Mouse (Mus musculus): ENCODE measurements around the gene Polr1b. TPM values are rescaled to one million over a fixed set of nuclear protein-coding genes. Genes with fewer than 3 reads are reported as not detected.

Gene Polr1b
- polyA plus RNA-seq, 1 experiment from 2014 or later: 21.5 TPM

GRCm38 (mm10) chr2:129090370-129090769 is 10.4 kb upstream of the Polr1b start:
- ATAC-seq (replicated peaks; ENCODE audit: insufficient number of reproducible peaks, low FRiP score, low TSS enrichment, low read depth) (no peak), DNase-seq (ENCODE audit: low spot score) (no peak)
- Histone ChIP-seq H3K4me1 (ENCODE audit: control insufficient read depth, insufficient read depth, low read length) (no peaks in the 10 kb centered on the region), H3K9me3 (replicated peaks; ENCODE audit: control insufficient read depth, low read length) (no peaks in the 10 kb centered on the region), H3K9ac (replicated peaks; ENCODE audit: low read length) (no peak overlapping the region), H3K27me3 (ENCODE audit: control insufficient read depth, insufficient read depth, low read length) (no peaks in the 10 kb centered on the region), H3K4me3 (ENCODE audit: low read depth, low read length) (no peak overlapping the region), H3K4me2 (ENCODE audit: low read depth, low read length) (no peak overlapping the region), H3K36me3 (replicated peaks; ENCODE audit: control insufficient read depth, insufficient read depth, low read depth, low read length) (peaks cover 3% of the 10 kb centered on the region), H3K27ac (replicated peaks; ENCODE audit: low read depth, low read length) (no peak overlapping the region)
- WGBS: 73% methylated on average over 4 of the region's 4 CpGs

GRCm38 (mm10) chr2:129092810-129093209 is 8.0 kb upstream of the Polr1b start:
- Histone ChIP-seq H3K9ac (replicated peaks; ENCODE audit: low read length) (no peak overlapping the region), H3K27ac (replicated peaks; ENCODE audit: low read depth, low read length) (no peak overlapping the region), H3K36me3 (replicated peaks; ENCODE audit: control insufficient read depth, insufficient read depth, low read depth, low read length) (peaks cover 3% of the 10 kb centered on the region), H3K4me3 (ENCODE audit: low read depth, low read length) (no peak overlapping the region), H3K9me3 (replicated peaks; ENCODE audit: control insufficient read depth, low read length) (no peaks in the 10 kb centered on the region), H3K27me3 (ENCODE audit: control insufficient read depth, insufficient read depth, low read length) (no peaks in the 10 kb centered on the region), H3K4me1 (ENCODE audit: control insufficient read depth, insufficient read depth, low read length) (no peaks in the 10 kb centered on the region), H3K4me2 (ENCODE audit: low read depth, low read length) (no peak overlapping the region)
- ATAC-seq (replicated peaks; ENCODE audit: insufficient number of reproducible peaks, low FRiP score, low TSS enrichment, low read depth) (no peak), DNase-seq (ENCODE audit: low spot score) (no peak)
- whole genome bisulfite sequencing: 96% methylated on average over 12 of the region's 12 CpGs

- no peaks in the 10 kb centered on the region for H3K4me1 ChIP-seq (ENCODE audit: control insufficient read depth, insufficient read depth, low read length)
- no peak for DNase-seq (ENCODE audit: low spot score)
- ATAC-seq (replicated peaks; ENCODE audit: insufficient number of reproducible peaks, low FRiP score, low TSS enrichment, low read depth): no peak
- H3K9me3 ChIP-seq (replicated peaks; ENCODE audit: control insufficient read depth, low read length): no peaks in the 10 kb centered on the region
- no peak overlapping the region for H3K4me3 ChIP-seq (ENCODE audit: low read depth, low read length)
- no peak overlapping the region for H3K9ac ChIP-seq (replicated peaks; ENCODE audit: low read length)
- peaks cover under 1% of the 10 kb centered on the region; the same call in 1 of the 2 replicates for H3K36me3 ChIP-seq (replicated peaks; ENCODE audit: control insufficient read depth, insufficient read depth, low read depth, low read length)
- H3K4me2 ChIP-seq (ENCODE audit: low read depth, low read length): no peak overlapping the region
- WGBS: 89% methylated on average over 18 of the region's 18 CpGs
- H3K27ac ChIP-seq (replicated peaks; ENCODE audit: low read depth, low read length): no peak overlapping the region
- H3K27me3 ChIP-seq (ENCODE audit: control insufficient read depth, insufficient read depth, low read length): no peaks in the 10 kb centered on the region
Observed at GRCm38 (mm10) chr2:129093926-129094724, 6.7 kb upstream of the Polr1b start.

- Histone ChIP-seq H3K36me3 (replicated peaks; ENCODE audit: control insufficient read depth, insufficient read depth, low read depth, low read length) (peaks cover 15% of the 10 kb centered on the region), H3K9ac (replicated peaks; ENCODE audit: low read length) (no peak overlapping the region), H3K4me3 (ENCODE audit: low read depth, low read length) (no peak overlapping the region), H3K9me3 (replicated peaks; ENCODE audit: control insufficient read depth, low read length) (no peaks in the 10 kb centered on the region), H3K27me3 (ENCODE audit: control insufficient read depth, insufficient read depth, low read length) (no peaks in the 10 kb centered on the region), H3K4me1 (ENCODE audit: control insufficient read depth, insufficient read depth, low read length) (no peaks in the 10 kb centered on the region), H3K27ac (replicated peaks; ENCODE audit: low read depth, low read length) (no peak overlapping the region), H3K4me2 (ENCODE audit: low read depth, low read length) (no peak overlapping the region)
- 96% methylated on average over 5 of the region's 5 CpGs for WGBS
- ATAC-seq (replicated peaks; ENCODE audit: insufficient number of reproducible peaks, low FRiP score, low TSS enrichment, low read depth) (no peak), DNase-seq (ENCODE audit: low spot score) (no peak)
Observed at GRCm38 (mm10) chr2:129112924-129113323, 12.1 kb downstream of the Polr1b start.

GRCm38 (mm10) chr2:129115706-129116367 is 15.0 kb downstream of the Polr1b start:
- H3K36me3 ChIP-seq (replicated peaks; ENCODE audit: control insufficient read depth, insufficient read depth, low read depth, low read length): peaks cover 17% of the 10 kb centered on the region
- 91% methylated on average over 9 of the region's 9 CpGs for WGBS
- DNase-seq (ENCODE audit: low spot score) (no peak), ATAC-seq (replicated peaks; ENCODE audit: insufficient number of reproducible peaks, low FRiP score, low TSS enrichment, low read depth) (no peak)
- no peak overlapping the region for H3K9ac ChIP-seq (replicated peaks; ENCODE audit: low read length)
- H3K4me3 ChIP-seq (ENCODE audit: low read depth, low read length): no peak overlapping the region
- no peaks in the 10 kb centered on the region for H3K4me1 ChIP-seq (ENCODE audit: control insufficient read depth, insufficient read depth, low read length)
- H3K27me3 ChIP-seq (ENCODE audit: control insufficient read depth, insufficient read depth, low read length): no peaks in the 10 kb centered on the region
- no peak overlapping the region for H3K4me2 ChIP-seq (ENCODE audit: low read depth, low read length)
- no peak overlapping the region for H3K27ac ChIP-seq (replicated peaks; ENCODE audit: low read depth, low read length)
- no peaks in the 10 kb centered on the region for H3K9me3 ChIP-seq (replicated peaks; ENCODE audit: control insufficient read depth, low read length)

GRCm38 (mm10) chr2:129116368-129116739 is 15.6 kb downstream of the Polr1b start:
- H3K9ac ChIP-seq (replicated peaks; ENCODE audit: low read length): no peak overlapping the region
- H3K36me3 ChIP-seq (replicated peaks; ENCODE audit: control insufficient read depth, insufficient read depth, low read depth, low read length): peaks cover 17% of the 10 kb centered on the region
- H3K27ac ChIP-seq (replicated peaks; ENCODE audit: low read depth, low read length): no peak overlapping the region
- no peaks in the 10 kb centered on the region for H3K9me3 ChIP-seq (replicated peaks; ENCODE audit: control insufficient read depth, low read length)
- H3K4me1 ChIP-seq (ENCODE audit: control insufficient read depth, insufficient read depth, low read length): no peaks in the 10 kb centered on the region
- no peak overlapping the region for H3K4me3 ChIP-seq (ENCODE audit: low read depth, low read length)
- no peak overlapping the region for H3K4me2 ChIP-seq (ENCODE audit: low read depth, low read length)
- ATAC-seq (replicated peaks; ENCODE audit: insufficient number of reproducible peaks, low FRiP score, low TSS enrichment, low read depth) (no peak), DNase-seq (ENCODE audit: low spot score) (no peak)
- WGBS: 90% methylated on average over 1 of the region's 1 CpGs
- H3K27me3 ChIP-seq (ENCODE audit: control insufficient read depth, insufficient read depth, low read length): no peaks in the 10 kb centered on the region

- no peak for DNase-seq (ENCODE audit: low spot score)
- Histone ChIP-seq H3K9me3 (replicated peaks; ENCODE audit: control insufficient read depth, low read length) (no peaks in the 10 kb centered on the region), H3K9ac (replicated peaks; ENCODE audit: low read length) (no peak overlapping the region), H3K27me3 (ENCODE audit: control insufficient read depth, insufficient read depth, low read length) (no peaks in the 10 kb centered on the region), H3K36me3 (replicated peaks; ENCODE audit: control insufficient read depth, insufficient read depth, low read depth, low read length) (peaks cover 17% of the 10 kb centered on the region), H3K4me1 (ENCODE audit: control insufficient read depth, insufficient read depth, low read length) (no peaks in the 10 kb centered on the region), H3K4me2 (ENCODE audit: low read depth, low read length) (no peak overlapping the region), H3K27ac (replicated peaks; ENCODE audit: low read depth, low read length) (no peak overlapping the region), H3K4me3 (ENCODE audit: low read depth, low read length) (no peak overlapping the region)
- WGBS: 97% methylated on average over 12 of the region's 12 CpGs
- ATAC-seq (replicated peaks; ENCODE audit: insufficient number of reproducible peaks, low FRiP score, low TSS enrichment, low read depth): no peak
Observed at GRCm38 (mm10) chr2:129118061-129118460, 17.3 kb downstream of the Polr1b start.

- ATAC-seq (replicated peaks; ENCODE audit: insufficient number of reproducible peaks, low FRiP score, low TSS enrichment, low read depth): no peak
- Histone ChIP-seq H3K4me1 (ENCODE audit: control insufficient read depth, insufficient read depth, low read length) (no peaks in the 10 kb centered on the region), H3K4me2 (ENCODE audit: low read depth, low read length) (no peak overlapping the region), H3K36me3 (replicated peaks; ENCODE audit: control insufficient read depth, insufficient read depth, low read depth, low read length) (peaks cover 12% of the 10 kb centered on the region), H3K27me3 (ENCODE audit: control insufficient read depth, insufficient read depth, low read length) (no peaks in the 10 kb centered on the region), H3K27ac (replicated peaks; ENCODE audit: low read depth, low read length) (no peak overlapping the region), H3K9ac (replicated peaks; ENCODE audit: low read length) (no peak overlapping the region), H3K4me3 (ENCODE audit: low read depth, low read length) (no peak overlapping the region), H3K9me3 (replicated peaks; ENCODE audit: control insufficient read depth, low read length) (no peaks in the 10 kb centered on the region)
- no peak for DNase-seq (ENCODE audit: low spot score)
- WGBS: 94% methylated on average over 8 of the region's 8 CpGs
Observed at GRCm38 (mm10) chr2:129121986-129122385, 21.2 kb downstream of the Polr1b start.
